Mouse (Mus musculus) ZHBTc4 (cell line): Measurements from ENCODE around the gene Slc3a2.
A peak's percentile ranks its signal among the peaks of the same experiment; 100 is the strongest.
"Not testable (repeated sequence)": the region's sequence is repeated elsewhere in the genome, so short reads cannot be mapped to it uniquely, and the experiment has no call there.

Source experiments
- DNase-seq: peaks from one replicate; pipeline ENCODE4 v3.0.0-alpha.2; 2011; ENCODE audit warnings: low read depth, low spot score

Slc3a2 gene

GRCm38 (mm10) chr19:8727495-8728114 lies 4.4 kb upstream of the Slc3a2 start:
- peak; percentile 87 for DNase-seq

GRCm38 (mm10) chr19:8726609-8727390 lies 3.6 kb upstream of the Slc3a2 start:
- peak; percentile 79 for DNase-seq

- no peak for DNase-seq
These were observed 2.0 kb upstream of the Slc3a2 start for GRCm38 (mm10) chr19:8725081-8725613.

- no peak for DNase-seq
These were observed 1.2 kb upstream of the Slc3a2 start for GRCm38 (mm10) chr19:8724392-8724791.

GRCm38 (mm10) chr19:8723574-8724346 lies 591 bp upstream of the Slc3a2 start:
- DNase-seq: no peak

GRCm38 (mm10) chr19:8722559-8722906 lies 636 bp downstream of the Slc3a2 start:
- no peak for DNase-seq

- DNase-seq: no peak
These were observed 1.1 kb downstream of the Slc3a2 start for GRCm38 (mm10) chr19:8722021-8722420.

- DNase-seq: no peak
These were observed 1.8 kb downstream of the Slc3a2 start for GRCm38 (mm10) chr19:8721378-8721777.

- DNase-seq: not testable (repeated sequence)
These were observed 4.1 kb downstream of the Slc3a2 start for GRCm38 (mm10) chr19:8719037-8719436.

- DNase-seq: peak; percentile 85
These were observed 4.8 kb downstream of the Slc3a2 start for GRCm38 (mm10) chr19:8718357-8718756.

- DNase-seq: no peak
These were observed 6.2 kb downstream of the Slc3a2 start for GRCm38 (mm10) chr19:8716767-8717475.

GRCm38 (mm10) chr19:8715868-8716766 lies 7.1 kb downstream of the Slc3a2 start:
- peak; percentile 91 for DNase-seq

- no peak for DNase-seq
These were observed 8.3 kb downstream of the Slc3a2 start for GRCm38 (mm10) chr19:8714653-8715481.

- DNase-seq: no peak
These were observed 9.0 kb downstream of the Slc3a2 start for GRCm38 (mm10) chr19:8713997-8714652.

GRCm38 (mm10) chr19:8713306-8713996 lies 9.7 kb downstream of the Slc3a2 start:
- peak; percentile 96 for DNase-seq

GRCm38 (mm10) chr19:8712870-8713305 lies 10.3 kb downstream of the Slc3a2 start:
- peak; percentile 98 for DNase-seq

- DNase-seq: no peak
These were observed 11.0 kb downstream of the Slc3a2 start for GRCm38 (mm10) chr19:8711949-8712869.
